Mouse (Mus musculus) heart, embryonic 13.5 days (tissue): ENCODE data around the gene Dennd2d. TPM values are rescaled to one million over a fixed set of nuclear protein-coding genes. Genes with fewer than 3 reads are reported as not detected.
A peak's percentile ranks its signal among the peaks of the same experiment; 100 is the strongest.

ENCODE experiments used
- ATAC-seq: fragments of 200-750 bp; cut with Nextera tagmentation; 2 replicates; pipeline ENCODE4 v1.8.0; 2017; ENCODE audit warnings: moderate TSS enrichment; ENCODE audit not compliant: insufficient number of reproducible peaks, low FRiP score, low TSS enrichment; ENCODE audit errors: extremely low read depth
- H3K27ac ChIP-seq: fragments of 300-500 bp; sonication (generic); replicated peaks from 2 replicates; pipeline ENCODE4 v1.5.1; 2015; ENCODE audit warnings: moderate library complexity, mild to moderate bottlenecking, inconsistent platforms
- H3K27me3 ChIP-seq: fragments of 300-500 bp; sonication (generic); replicated peaks from 2 replicates; pipeline ENCODE4 v1.6.1; 2015; ENCODE audit warnings: mild to moderate bottlenecking, inconsistent platforms
- H3K36me3 ChIP-seq: fragments of 300-500 bp; sonication (generic); 2 replicates; pipeline ENCODE4 v1.6.1; 2015; ENCODE audit warnings: mild to moderate bottlenecking, inconsistent platforms
- H3K4me1 ChIP-seq: fragments of 300-500 bp; sonication (generic); 2 replicates; pipeline ENCODE4 v1.6.1; 2015; ENCODE audit warnings: inconsistent platforms
- H3K4me2 ChIP-seq: fragments of 300-500 bp; sonication (generic); 2 replicates; pipeline ENCODE4 v1.6.1; 2015; ENCODE audit warnings: inconsistent platforms, mild to moderate bottlenecking, moderate library complexity
- H3K4me3 ChIP-seq: fragments of 300-500 bp; sonication (generic); 2 replicates; pipeline ENCODE4 v1.5.1; 2015; ENCODE audit warnings: moderate library complexity, mild to moderate bottlenecking, inconsistent platforms
- H3K9ac ChIP-seq: fragments of 300-500 bp; sonication (generic); 2 replicates; pipeline ENCODE4 v1.6.1; 2015; ENCODE audit warnings: inconsistent platforms, mild to moderate bottlenecking, moderate library complexity
- H3K9me3 ChIP-seq: fragments of 300-500 bp; sonication (generic); 2 replicates; pipeline ENCODE4 v1.6.1; 2016; ENCODE audit warnings: inconsistent platforms
- WGBS: fragments of 180-500 bp; shearing (Covaris S2); methylation state at CpG from one replicate; pipeline ENCODE4 v1.1.7; 2015; ENCODE audit warnings: mixed read lengths; 5-methylcytosine and 5-hydroxymethylcytosine counted together
- polyA plus RNA-seq: library from polyadenylated mRNA; unstranded; fragments of >200 nt; fragmentation: Nextera tagmentation; extraction: Ambion mirVana; gene quantifications from 2 replicates; pipeline ENCODE4 v1.2.1, GENCODE M21; 2015

The Dennd2d gene
- polyA plus RNA-seq: 1.7 and 1.9 TPM in 2 replicates

DNA sequence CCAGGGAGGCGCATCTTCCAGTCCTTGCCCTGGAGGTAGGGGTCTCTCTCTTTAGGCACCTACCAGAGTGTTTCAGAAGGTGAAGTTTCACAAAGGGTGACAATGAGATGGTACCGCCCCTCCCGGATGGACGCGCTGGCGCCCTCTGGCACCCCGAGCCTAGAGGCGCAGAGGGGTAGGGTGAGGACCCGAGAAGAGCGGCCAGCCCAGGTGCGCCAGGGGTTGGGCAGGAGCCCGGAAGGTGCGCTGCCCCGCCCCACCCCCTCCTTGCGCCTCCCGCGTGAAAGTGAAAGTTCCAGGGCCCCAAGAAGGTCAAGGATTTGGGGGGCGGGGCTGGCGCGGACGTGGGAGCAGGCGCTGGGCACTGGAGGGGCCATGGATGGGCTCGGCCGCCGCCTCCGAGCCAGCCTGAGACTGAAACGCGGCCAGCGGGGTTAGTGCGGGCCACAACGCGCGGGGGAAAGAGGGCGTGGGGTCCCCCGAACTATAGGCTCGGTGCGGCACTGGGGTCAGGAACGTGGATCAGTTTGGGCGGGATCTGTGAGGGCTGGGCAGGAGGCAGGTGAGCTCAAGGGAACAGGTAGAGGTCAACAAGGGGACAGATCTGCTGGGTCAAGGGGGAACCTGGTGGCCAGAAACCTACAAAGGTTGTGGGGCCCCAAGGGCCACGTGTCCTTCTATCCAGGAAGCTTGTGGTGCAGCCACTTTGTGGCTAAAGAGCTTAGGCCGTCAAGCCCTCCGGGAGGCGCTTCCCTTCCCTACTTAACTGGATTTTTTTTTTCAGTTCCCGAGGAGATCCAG lies at the start of gene Dennd2d:
Gene Dennd2d, plus strand, starts transcription at position 125 of the 801 bp plus-strand sequence.
- peak within 1 kb of the TSS; percentile 96 for H3K4me2 ChIP-seq
- H3K9ac ChIP-seq: peak within 1 kb of the TSS; percentile 77
- no peaks in the 10 kb centered on the region for H3K9me3 ChIP-seq
- WGBS: 1% methylated on average over 44 of the region's 44 CpGs
- no peaks in the 10 kb centered on the region for H3K27me3 ChIP-seq
- no peaks in the 10 kb centered on the region for H3K36me3 ChIP-seq
- ATAC-seq: peak; percentile 42; the same call in 1 of the 2 replicates
- no peak within 1 kb of the TSS for H3K27ac ChIP-seq
- peak within 1 kb of the TSS; percentile 70 for H3K4me3 ChIP-seq
- peaks cover 11% of the 10 kb centered on the region for H3K4me1 ChIP-seq

DNA sequence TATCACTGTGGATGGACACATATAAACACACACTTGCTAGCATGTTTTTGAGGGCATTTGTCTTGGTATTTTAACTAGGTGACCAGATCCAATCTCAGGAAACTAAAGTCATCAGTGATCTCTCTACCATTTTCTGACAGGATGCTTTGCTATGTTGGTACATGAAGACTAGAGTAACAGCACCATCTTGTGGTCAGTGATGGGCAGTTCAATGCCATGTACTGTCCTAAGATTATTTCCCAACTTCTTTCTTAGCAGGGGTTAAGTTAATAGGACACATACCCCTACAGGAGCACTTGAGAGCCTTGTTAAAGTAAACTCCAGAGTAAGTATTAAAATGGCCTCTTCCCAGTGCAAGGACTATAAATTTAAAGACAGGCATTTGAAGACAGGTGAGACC lies 33.6 kb upstream of the Dennd2d start:
- Histone ChIP-seq H3K4me2 (no peak overlapping the region), H3K36me3 (no peaks in the 10 kb centered on the region), H3K9ac (no peak overlapping the region), H3K27ac (no peak overlapping the region), H3K9me3 (no peaks in the 10 kb centered on the region), H3K4me1 (no peaks in the 10 kb centered on the region), H3K4me3 (no peak overlapping the region), H3K27me3 (no peaks in the 10 kb centered on the region)
- no peak for ATAC-seq

GRCm38 (mm10) chr3:106448995-106449394 lies 33.2 kb upstream of the Dennd2d start:
- no peaks in the 10 kb centered on the region for H3K4me1 ChIP-seq
- no peak overlapping the region for H3K27ac ChIP-seq
- H3K4me3 ChIP-seq: no peak overlapping the region
- no peaks in the 10 kb centered on the region for H3K27me3 ChIP-seq
- no peaks in the 10 kb centered on the region for H3K9me3 ChIP-seq
- H3K36me3 ChIP-seq: no peaks in the 10 kb centered on the region
- no peak for ATAC-seq
- no peak overlapping the region for H3K4me2 ChIP-seq
- H3K9ac ChIP-seq: no peak overlapping the region

GRCm38 (mm10) chr3:106449567-106449966 lies 32.6 kb upstream of the Dennd2d start:
- Histone ChIP-seq H3K36me3 (no peaks in the 10 kb centered on the region), H3K9ac (no peak overlapping the region), H3K9me3 (no peaks in the 10 kb centered on the region), H3K4me3 (no peak overlapping the region), H3K4me2 (no peak overlapping the region), H3K4me1 (no peaks in the 10 kb centered on the region), H3K27ac (no peak overlapping the region), H3K27me3 (no peaks in the 10 kb centered on the region)
- ATAC-seq: no peak
- WGBS: 53% methylated on average over 4 of the region's 4 CpGs

GRCm38 (mm10) chr3:106452616-106453015 lies 29.6 kb upstream of the Dennd2d start:
- WGBS: 49% methylated on average over 4 of the region's 4 CpGs
- Histone ChIP-seq H3K27ac (no peak overlapping the region), H3K4me1 (no peaks in the 10 kb centered on the region), H3K36me3 (no peaks in the 10 kb centered on the region), H3K4me3 (no peak overlapping the region), H3K27me3 (no peaks in the 10 kb centered on the region), H3K9ac (no peak overlapping the region), H3K9me3 (no peaks in the 10 kb centered on the region), H3K4me2 (no peak overlapping the region)
- ATAC-seq: no peak

DNA sequence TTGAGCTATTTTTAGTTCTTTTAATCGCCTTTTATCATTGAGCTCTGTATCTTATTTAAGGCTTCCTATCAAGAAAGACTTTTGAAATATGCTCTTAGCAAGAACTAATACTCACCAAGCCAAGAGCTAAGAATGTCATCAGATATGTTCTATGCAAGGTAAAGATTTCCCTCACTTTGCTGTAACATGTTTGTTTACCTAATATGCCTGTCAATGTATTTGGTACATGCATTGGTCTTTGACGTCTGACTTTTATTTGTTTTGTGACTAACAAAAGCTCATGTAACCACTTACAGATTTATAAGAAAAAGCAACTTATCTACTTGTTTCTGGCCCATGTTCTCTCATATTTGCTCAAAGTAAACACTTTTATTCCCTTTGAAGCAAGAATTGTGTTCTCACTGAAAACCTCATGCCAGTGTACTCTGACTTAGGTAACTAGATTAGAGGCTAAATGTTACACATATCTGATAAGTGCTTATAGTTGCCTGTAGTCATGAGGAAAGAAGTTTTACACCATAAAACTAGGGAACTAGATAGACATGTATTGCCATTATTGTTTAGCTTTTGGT lies 24.8 kb upstream of the Dennd2d start:
- H3K4me2 ChIP-seq: no peak overlapping the region
- no peaks in the 10 kb centered on the region for H3K36me3 ChIP-seq
- no peak overlapping the region for H3K27ac ChIP-seq
- no peak overlapping the region for H3K9ac ChIP-seq
- no peaks in the 10 kb centered on the region for H3K4me1 ChIP-seq
- H3K4me3 ChIP-seq: no peak overlapping the region
- WGBS: 62% methylated on average over 2 of the region's 2 CpGs
- ATAC-seq: no peak
- no peaks in the 10 kb centered on the region for H3K9me3 ChIP-seq
- H3K27me3 ChIP-seq: no peaks in the 10 kb centered on the region

DNA sequence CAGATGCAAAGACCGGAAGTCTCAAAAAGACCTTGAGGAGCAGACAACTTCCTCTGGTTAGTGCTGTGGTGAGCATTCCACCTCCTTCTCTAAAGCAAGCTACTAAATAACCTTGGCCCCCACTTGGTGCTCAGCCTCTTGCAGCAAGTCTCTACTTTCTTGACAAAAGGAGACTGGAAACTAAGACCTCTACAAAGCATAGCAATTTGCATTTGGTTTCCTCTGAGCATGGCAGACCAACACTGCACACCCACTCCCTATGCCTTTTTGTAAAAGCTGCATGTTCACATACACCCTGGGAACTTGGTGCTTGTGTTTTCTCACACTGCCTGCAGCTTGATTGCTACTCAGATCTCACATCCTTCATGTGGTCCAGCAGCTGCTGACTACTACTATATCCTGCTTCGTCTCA lies 20.1 kb upstream of the Dennd2d start:
- H3K9ac ChIP-seq: no peak overlapping the region
- no peak for ATAC-seq
- WGBS: 82% methylated on average over 2 of the region's 2 CpGs

DNA sequence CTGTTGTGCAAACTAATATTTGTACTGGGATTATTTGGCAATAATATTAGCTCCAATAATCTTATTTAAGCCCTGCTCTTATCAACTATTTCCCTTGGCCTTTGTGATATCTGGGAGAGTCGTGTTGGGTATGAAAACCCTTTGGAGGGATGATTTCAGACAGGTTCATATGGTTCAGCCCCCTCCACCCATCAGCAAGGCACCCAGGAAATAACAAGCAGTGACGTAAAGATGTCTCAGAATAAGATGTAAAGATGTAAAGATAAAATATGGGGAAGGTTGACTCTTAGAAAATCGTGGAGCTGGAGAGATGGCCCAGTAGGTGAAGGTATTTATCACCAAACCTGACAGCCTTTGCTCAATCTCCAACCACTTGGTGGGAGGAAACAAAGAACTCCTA lies 19.7 kb upstream of the Dennd2d start:
- Histone ChIP-seq H3K36me3 (no peaks in the 10 kb centered on the region), H3K9ac (no peak overlapping the region), H3K4me3 (no peak overlapping the region), H3K27me3 (no peaks in the 10 kb centered on the region), H3K9me3 (no peaks in the 10 kb centered on the region), H3K4me1 (no peaks in the 10 kb centered on the region), H3K4me2 (no peak overlapping the region), H3K27ac (no peak overlapping the region)
- WGBS: 54% methylated on average over 3 of the region's 3 CpGs
- no peak for ATAC-seq

More for the DNA sequence above, 20.1 kb upstream of the Dennd2d start:
- H3K27ac ChIP-seq: no peak overlapping the region
- H3K4me2 ChIP-seq: no peak overlapping the region
- H3K9me3 ChIP-seq: no peaks in the 10 kb centered on the region
- no peaks in the 10 kb centered on the region for H3K27me3 ChIP-seq
- H3K4me3 ChIP-seq: no peak overlapping the region
- no peaks in the 10 kb centered on the region for H3K36me3 ChIP-seq
- no peaks in the 10 kb centered on the region for H3K4me1 ChIP-seq

- 69% methylated on average over 1 of the region's 1 CpGs for WGBS
- Histone ChIP-seq H3K4me1 (no peaks in the 10 kb centered on the region), H3K9ac (no peak overlapping the region), H3K27ac (no peak overlapping the region), H3K9me3 (no peaks in the 10 kb centered on the region), H3K36me3 (no peaks in the 10 kb centered on the region), H3K27me3 (no peaks in the 10 kb centered on the region), H3K4me2 (no peak overlapping the region), H3K4me3 (no peak overlapping the region)
- no peak for ATAC-seq
Observed at GRCm38 (mm10) chr3:106464750-106465149, 17.5 kb upstream of the Dennd2d start.

DNA sequence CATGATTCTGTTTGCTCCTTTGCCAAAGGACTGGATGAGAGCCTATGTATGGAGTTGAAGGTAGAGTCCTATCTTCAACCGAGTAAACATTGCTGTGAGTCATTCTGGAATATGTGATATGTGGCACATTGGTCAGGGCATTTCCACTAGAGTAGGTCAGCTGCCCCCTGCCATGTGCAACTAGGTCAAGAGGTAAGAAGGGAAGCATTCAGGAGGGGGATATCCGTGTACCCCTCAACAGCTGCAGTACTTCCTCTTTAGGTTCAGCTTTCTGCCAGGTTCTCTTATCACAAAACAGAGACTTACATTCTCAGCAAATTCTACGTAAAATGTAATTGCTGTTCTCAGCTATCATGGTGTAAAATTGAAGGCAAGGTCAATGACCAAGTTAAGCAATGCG lies 8.0 kb upstream of the Dennd2d start:
- no peak overlapping the region for H3K4me3 ChIP-seq
- WGBS: 65% methylated on average over 4 of the region's 4 CpGs
- no peak for ATAC-seq

DNA sequence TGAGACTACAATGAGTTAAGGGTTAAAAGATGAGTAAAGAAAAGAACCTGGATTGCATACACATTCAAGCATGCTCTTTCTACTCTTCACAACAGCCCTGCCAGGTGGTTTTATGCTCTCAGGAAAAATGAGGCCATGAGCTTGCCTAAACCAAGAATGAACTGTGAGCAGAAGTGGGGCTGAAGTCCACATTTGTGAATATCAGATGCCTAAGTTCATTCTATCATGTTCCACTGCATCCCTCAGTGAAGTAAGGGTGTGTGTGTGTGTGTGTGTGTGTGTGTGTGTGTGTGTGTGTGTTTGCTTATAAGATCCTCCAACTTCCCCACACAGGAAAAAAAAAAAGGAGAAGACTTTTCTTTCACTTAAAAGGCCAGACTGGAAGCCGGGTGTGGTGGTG lies 5.3 kb upstream of the Dennd2d start:
- H3K9me3 ChIP-seq: no peaks in the 10 kb centered on the region
- no peaks in the 10 kb centered on the region for H3K36me3 ChIP-seq
- no peak overlapping the region for H3K4me2 ChIP-seq
- no peak overlapping the region for H3K27ac ChIP-seq
- WGBS: 73% methylated on average over 1 of the region's 1 CpGs
- no peaks in the 10 kb centered on the region for H3K27me3 ChIP-seq
- no peaks in the 10 kb centered on the region for H3K4me1 ChIP-seq
- no peak overlapping the region for H3K9ac ChIP-seq
- no peak for ATAC-seq
- no peak overlapping the region for H3K4me3 ChIP-seq

More for the DNA sequence above, 8.0 kb upstream of the Dennd2d start:
- H3K4me1 ChIP-seq: no peaks in the 10 kb centered on the region
- H3K9me3 ChIP-seq: no peaks in the 10 kb centered on the region
- no peak overlapping the region for H3K27ac ChIP-seq
- H3K36me3 ChIP-seq: no peaks in the 10 kb centered on the region
- no peak overlapping the region for H3K9ac ChIP-seq
- H3K27me3 ChIP-seq: no peaks in the 10 kb centered on the region
- H3K4me2 ChIP-seq: no peak overlapping the region

DNA sequence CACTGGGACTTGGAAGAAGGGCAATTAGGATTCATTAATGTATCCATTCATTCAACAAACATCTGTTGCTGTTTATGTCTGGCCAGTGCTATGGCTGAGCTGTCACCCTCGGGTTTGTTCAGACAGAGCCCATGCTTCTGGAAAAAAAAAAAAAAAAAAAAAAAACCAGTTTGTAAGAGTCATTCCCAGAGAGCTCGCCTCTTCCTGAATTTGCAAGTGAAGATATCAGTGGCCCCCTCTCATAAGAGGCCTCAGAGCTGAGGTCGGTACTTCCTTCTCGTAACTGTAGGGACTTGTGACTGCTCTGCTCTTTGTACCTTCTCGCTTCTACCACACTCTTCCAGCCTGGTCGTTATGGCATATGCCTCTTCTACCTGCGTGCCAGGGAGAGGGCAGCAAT lies 1.1 kb downstream of the Dennd2d start:
- H3K4me1 ChIP-seq: peaks cover 11% of the 10 kb centered on the region
- H3K4me2 ChIP-seq: peak overlapping the region; percentile 96; the same call in 1 of the 2 replicates
- no peak for ATAC-seq
- 46% methylated on average over 7 of the region's 7 CpGs for WGBS
- no peaks in the 10 kb centered on the region for H3K27me3 ChIP-seq
- H3K27ac ChIP-seq: no peak overlapping the region
- H3K9ac ChIP-seq: no peak overlapping the region
- no peaks in the 10 kb centered on the region for H3K36me3 ChIP-seq
- no peaks in the 10 kb centered on the region for H3K9me3 ChIP-seq
- peak overlapping the region; percentile 70; the same call in 1 of the 2 replicates for H3K4me3 ChIP-seq
